Mouse (Mus musculus) induced T-regulatory cell, adult 2 months (primary cell): ENCODE results near the gene Samd8.
A peak's percentile ranks its signal among the peaks of the same experiment; 100 is the strongest.

Experiments
- DNase-seq: peaks from one replicate; pipeline ENCODE4 v3.0.0-alpha.2; 2012; ENCODE audit warnings: low read depth

Samd8 gene

GRCm38 (mm10) chr14:21750008-21750880, at the start of gene Samd8:
Gene Samd8 (plus strand): TSS chr14:21750531.
- DNase-seq, result peak; percentile 93

DNA sequence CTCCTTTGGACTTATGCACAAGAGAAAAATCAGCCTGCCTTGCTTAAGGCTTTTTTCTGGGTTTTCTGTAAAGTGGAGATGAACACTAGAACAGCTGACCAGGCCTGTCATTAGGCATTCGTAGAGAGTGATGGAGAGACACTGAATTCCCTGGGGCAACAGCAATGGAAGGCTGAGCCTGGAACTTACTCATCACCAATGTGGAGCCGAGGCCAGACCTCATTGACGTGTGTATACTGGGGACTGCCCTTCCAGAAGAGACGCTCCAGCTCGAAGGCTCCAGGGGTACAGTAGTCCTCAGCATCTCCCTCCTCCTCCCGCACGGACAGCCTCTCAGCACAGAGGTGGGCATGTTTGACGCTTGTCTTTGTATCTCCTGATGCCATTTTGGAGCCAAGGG, 47.6 kb upstream of the Samd8 start:
- DNase-seq, result no peak

DNA sequence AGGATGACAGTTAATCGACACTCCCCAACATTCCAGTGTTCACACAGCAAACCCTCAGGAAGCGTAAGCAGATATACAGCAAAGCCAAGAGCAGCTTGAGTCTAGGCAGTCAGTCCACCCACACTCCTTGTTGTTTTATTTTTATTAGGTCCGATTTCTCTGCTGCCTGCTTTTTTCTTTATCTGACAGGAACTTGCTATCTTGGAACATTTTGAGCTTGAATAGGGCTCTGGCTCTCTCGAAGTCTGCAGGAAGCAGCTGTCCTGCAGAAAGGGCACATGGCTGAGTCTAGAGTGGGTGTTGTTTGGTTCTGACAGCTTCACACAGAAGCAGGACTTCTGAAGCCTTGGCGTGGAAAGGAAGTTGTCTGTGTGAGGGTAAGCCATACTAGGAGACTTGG, 47.1 kb upstream of the Samd8 start:
- DNase-seq, result no peak

DNA sequence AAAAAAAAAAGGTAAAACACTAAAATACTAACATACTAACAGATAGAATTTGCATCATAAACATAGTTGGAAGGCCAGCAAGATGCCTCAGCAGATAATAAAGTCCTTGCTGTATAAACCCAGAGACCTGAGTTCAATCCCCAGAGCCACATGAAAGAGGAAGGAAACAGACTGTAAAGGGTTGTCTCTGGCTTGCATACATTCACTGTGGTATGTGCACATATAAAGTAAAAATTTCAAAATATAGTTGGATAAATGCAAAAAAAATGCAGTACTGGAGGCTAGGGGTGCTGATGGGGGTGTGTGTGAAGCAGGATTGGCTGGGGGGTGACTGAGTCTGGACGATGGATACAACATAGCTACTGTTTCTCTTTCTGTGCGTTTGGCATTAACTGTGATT, 44.9 kb upstream of the Samd8 start:
- no peak for DNase-seq

- no peak for DNase-seq
These were observed 43.4 kb upstream of the Samd8 start for GRCm38 (mm10) chr14:21706759-21707571.

DNA sequence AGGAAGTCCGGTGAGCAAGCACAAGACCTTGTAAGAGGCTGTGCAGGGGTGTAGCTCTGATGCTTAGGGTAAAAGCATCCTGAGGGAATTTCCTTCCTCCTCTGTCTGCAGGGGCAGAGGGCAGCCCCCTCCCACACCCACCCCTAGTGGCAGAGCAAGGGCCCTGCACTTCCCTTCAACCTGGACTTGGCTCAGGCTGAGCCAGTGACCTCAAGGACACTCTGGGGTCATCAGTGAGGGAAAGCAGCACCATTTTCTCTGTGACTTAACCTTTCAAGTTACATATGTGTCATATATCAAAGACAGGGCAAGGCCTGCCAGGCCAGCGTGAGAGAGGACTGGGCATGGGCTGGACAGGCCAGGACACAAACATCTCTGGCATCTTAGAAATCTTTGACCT, 40.8 kb upstream of the Samd8 start:
- DNase-seq, result no peak

- no peak for DNase-seq
These were observed 39.1 kb upstream of the Samd8 start for GRCm38 (mm10) chr14:21711231-21711630.

DNA sequence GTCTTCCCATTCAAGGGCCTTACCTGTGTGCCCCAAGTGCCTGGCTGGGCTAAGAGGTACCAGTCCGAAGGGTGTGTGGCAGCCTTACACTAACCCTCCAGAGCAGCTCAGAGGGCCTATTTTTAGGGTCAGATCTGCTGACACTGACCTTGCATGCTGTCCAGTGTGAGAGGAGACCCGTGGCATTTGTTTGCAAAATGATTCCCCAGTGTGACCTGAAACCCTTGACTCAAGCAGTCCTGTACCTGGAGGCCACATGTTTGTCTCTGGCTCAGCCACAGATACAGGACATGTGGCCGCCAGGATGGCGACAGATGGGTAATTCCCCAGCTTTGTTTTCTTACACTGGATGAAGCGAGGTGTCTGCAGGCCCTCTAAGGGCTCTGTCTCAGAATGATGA, 35.8 kb upstream of the Samd8 start, which contains the start of gene Dupd1:
Gene Dupd1, minus strand, starts transcription at position 91 of the 400 bp plus-strand sequence.
- DNase-seq, result no peak

DNA sequence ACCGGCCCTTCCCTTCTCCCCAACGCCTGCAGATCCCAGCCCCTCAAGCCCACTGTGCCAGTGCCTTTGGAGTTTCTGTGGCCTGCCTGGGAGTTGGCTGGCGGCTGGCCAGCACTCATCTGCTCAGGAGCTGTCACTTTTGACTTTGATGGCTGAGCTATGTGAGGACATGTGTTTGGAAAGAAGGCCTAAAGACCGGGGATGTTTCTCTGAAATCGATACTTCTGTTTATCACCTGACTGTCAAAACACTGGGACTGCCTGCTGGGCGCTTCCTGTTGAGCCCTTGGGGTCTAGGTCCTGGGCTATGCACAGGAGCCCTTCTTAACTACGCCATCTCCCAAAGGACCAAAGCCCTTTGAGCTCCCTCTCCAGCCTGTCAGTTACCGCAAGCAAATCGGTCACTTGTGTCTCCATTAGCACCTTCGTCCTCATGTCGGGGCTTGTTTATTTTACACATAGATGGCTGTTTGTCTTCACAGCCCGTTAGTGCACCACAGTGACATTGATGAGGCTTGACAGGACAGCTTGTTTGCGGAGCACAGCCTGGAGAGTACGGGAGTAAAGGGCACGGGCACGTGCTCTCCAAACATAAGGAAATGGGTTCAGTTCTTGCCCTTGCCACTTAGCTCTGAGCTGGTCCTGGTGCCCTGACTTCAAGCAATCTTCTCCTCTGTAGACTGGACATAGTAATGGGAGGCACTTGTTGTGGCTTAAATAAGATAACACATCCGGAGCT, 30.5 kb upstream of the Samd8 start:
- DNase-seq, result no peak

GRCm38 (mm10) chr14:21720430-21721205, 29.7 kb upstream of the Samd8 start:
- no peak for DNase-seq

GRCm38 (mm10) chr14:21722021-21722698, 28.2 kb upstream of the Samd8 start:
- no peak for DNase-seq

DNA sequence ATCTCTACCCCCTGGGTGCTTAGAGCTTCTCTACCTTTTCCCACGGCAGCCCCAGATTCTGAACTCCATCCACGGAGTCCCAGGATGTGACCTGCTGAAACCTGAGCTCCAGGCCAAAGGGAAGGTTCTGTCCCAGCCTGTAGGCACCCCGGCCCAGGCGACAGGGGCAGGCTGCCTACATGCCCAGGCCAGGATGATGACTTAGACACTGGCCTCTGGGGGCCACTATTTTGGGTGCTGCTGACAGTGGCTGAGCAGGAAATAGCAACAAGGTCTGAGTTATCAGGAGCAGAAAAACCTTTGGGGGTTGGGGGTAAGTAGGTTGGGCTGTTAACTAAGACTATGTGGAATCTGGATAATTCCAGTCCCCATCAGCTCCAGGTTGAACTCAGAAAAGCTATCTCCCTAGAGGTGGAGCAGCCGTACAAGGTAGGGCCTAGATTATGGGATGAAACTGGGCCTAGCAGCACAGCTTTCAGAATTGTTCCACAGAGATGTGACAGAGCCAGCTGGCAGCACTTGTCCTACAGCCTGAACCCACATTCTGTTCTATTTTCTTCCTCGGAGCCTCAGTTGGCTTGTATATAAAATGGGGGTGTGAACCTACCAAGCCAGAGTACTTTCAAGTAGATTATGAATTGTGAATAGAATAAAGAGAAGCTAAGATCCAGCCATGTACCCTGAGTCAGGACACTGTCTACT, 21.1 kb upstream of the Samd8 start:
- no peak for DNase-seq

GRCm38 (mm10) chr14:21729936-21730335, 20.4 kb upstream of the Samd8 start:
- DNase-seq, result no peak

- no peak for DNase-seq
These were observed 17.0 kb upstream of the Samd8 start for GRCm38 (mm10) chr14:21733131-21733905.

DNA sequence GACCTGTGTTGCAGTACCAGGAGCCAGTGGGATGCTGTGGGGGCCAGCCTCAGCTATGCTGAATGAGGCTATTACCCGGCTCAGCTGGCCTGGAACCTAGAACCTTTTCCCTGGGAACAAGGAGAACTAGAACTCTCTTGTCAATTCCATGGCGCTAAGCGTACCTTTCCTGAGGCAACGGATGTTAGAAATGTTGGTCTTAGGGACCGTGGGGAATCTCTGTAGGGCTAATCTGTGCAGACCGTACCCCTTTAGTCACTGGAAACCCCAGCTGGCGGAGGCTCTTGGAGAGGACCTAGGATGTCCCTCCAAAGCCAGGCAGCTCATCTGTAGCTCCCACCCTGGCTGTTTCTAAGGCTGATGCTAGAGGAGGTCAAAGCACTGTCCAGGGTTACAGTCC, 10.0 kb upstream of the Samd8 start:
- DNase-seq, result no peak

DNA sequence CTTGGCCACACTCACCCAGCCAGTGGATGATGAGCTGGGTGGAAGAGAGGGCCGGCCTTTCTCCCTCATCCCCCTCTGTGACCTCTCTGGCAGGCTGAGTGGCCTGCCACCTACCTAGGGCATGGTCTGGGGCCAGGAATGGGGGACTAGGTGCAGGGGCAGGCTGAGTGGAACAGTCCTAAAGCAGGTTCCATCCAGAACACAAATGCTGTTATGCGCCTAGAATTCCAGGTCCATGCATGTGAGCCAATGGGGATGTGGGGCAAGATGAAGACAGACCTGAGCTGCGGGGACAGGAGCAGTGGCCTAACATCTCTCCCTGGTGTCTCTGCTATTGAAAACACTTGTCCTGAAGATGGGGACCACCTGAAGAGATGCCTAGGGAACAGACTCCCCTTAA, 9.0 kb upstream of the Samd8 start:
- no peak for DNase-seq

- peak; percentile 78 for DNase-seq
These were observed 8.5 kb upstream of the Samd8 start for GRCm38 (mm10) chr14:21741786-21742185.

GRCm38 (mm10) chr14:21742441-21742840, 7.9 kb upstream of the Samd8 start:
- DNase-seq, result no peak

GRCm38 (mm10) chr14:21744169-21744568, 6.2 kb upstream of the Samd8 start:
- no peak for DNase-seq

DNA sequence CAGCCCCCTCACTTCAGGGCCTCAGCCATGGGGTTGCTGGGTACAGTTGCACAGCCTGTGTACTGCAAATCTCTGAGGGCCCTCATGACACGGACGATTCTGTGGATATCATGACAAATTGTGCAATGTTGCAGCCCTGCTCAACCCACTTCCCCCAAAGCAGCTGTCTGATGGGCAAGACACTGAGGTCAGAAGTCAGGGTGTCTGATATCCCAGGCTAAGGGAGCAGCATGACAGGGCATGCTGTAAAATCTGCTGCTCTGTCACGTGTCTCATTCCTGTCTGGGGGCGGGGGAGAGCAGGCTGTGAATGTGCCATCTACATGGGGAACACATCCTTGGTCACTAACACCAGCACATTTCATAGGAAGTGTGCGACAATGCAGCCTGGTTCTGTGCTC, 5.2 kb upstream of the Samd8 start:
- DNase-seq, result no peak
